Mouse (Mus musculus) CD4-positive, CD25-positive, alpha-beta regulatory T cell, adult 2 months (primary cell): ENCODE data around the gene Fndc3b.

Source experiments
- DNase-seq: peaks from one replicate; pipeline ENCODE4 v3.0.0-alpha.2; 2012; ENCODE audit warnings: low read depth, low spot score

The Fndc3b gene

GRCm38 (mm10) chr3:27469971-27470370 lies 241.1 kb downstream of the Fndc3b start:
- no peak for DNase-seq

- DNase-seq = peak; percentile 45
These were observed 243.5 kb downstream of the Fndc3b start for GRCm38 (mm10) chr3:27467505-27468020.

GRCm38 (mm10) chr3:27466297-27466901 lies 244.7 kb downstream of the Fndc3b start:
- DNase-seq = peak; percentile 81

GRCm38 (mm10) chr3:27463373-27463772 lies 247.7 kb downstream of the Fndc3b start:
- DNase-seq = peak; percentile 44

GRCm38 (mm10) chr3:27462934-27463333 lies 248.2 kb downstream of the Fndc3b start:
- DNase-seq = peak; percentile 58

GRCm38 (mm10) chr3:27462316-27462902 lies 248.7 kb downstream of the Fndc3b start:
- peak; percentile 53 for DNase-seq

GRCm38 (mm10) chr3:27461861-27462260 lies 249.2 kb downstream of the Fndc3b start:
- peak; percentile 36 for DNase-seq

- DNase-seq = peak; percentile 91
These were observed 250.1 kb downstream of the Fndc3b start for GRCm38 (mm10) chr3:27461037-27461436.

- peak; percentile 74 for DNase-seq
These were observed 252.7 kb downstream of the Fndc3b start for GRCm38 (mm10) chr3:27458416-27458815.

- peak; percentile 28 for DNase-seq
These were observed 254.6 kb downstream of the Fndc3b start for GRCm38 (mm10) chr3:27456514-27456913.

GRCm38 (mm10) chr3:27454402-27455195 lies 256.5 kb downstream of the Fndc3b start:
- peak; percentile 49 for DNase-seq

- peak; percentile 51 for DNase-seq
These were observed 257.5 kb downstream of the Fndc3b start for GRCm38 (mm10) chr3:27453453-27454098.

GRCm38 (mm10) chr3:27449447-27449846 lies 261.7 kb downstream of the Fndc3b start:
- no peak for DNase-seq

GRCm38 (mm10) chr3:27448367-27448766 lies 262.7 kb downstream of the Fndc3b start:
- peak; percentile 20 for DNase-seq

GRCm38 (mm10) chr3:27439704-27440103 lies 271.4 kb downstream of the Fndc3b start:
- DNase-seq = no peak

GRCm38 (mm10) chr3:27435096-27435620 lies 275.9 kb downstream of the Fndc3b start:
- DNase-seq = no peak

GRCm38 (mm10) chr3:27432981-27433380 lies 278.1 kb downstream of the Fndc3b start:
- no peak for DNase-seq

- no peak for DNase-seq
These were observed 280.4 kb downstream of the Fndc3b start for GRCm38 (mm10) chr3:27430621-27431263.

- DNase-seq = no peak
These were observed 283.7 kb downstream of the Fndc3b start for GRCm38 (mm10) chr3:27427406-27427805.

- DNase-seq = no peak
These were observed 286.9 kb downstream of the Fndc3b start for GRCm38 (mm10) chr3:27424049-27424667.

GRCm38 (mm10) chr3:27422521-27422920 lies 288.6 kb downstream of the Fndc3b start:
- no peak for DNase-seq
